Mouse (Mus musculus): ENCODE data around the gene Usp6nl. TPM values are rescaled to one million over a fixed set of nuclear protein-coding genes. Genes with fewer than 3 reads are reported as not detected.
A peak's percentile ranks its signal among the peaks of the same experiment; 100 is the strongest.

The Usp6nl gene
- polyA plus RNA-seq, 1 experiment from 2014 or later = 9.1 TPM

DNA sequence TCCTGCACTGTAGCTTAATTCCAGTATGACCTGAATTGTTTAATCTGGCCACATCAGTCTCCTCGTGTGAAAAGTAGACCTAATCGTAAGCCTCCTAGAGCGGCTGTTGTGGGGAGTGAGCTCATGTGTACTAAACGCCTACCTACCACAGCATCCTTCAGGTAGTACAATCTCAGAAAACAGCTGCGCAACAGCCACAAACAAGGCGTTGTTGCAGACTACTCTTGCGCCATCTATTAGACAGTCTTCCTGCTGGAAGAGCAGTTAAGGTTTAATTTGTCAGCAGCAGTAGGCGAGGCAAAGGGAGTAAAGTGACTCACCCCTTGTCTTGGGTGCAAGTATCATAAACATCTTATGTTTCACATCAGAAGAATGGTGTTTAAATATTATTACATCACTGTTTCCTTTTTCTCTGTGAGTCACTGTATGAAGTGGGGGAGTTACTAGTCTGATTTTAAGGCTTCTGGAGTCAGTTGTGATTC, 57.3 kb downstream of the Usp6nl start:
- no peak for ATAC-seq (ENCODE audit: insufficient read depth, low FRiP score, low read depth)
- H3K4me3 ChIP-seq (replicated peaks) = no peak overlapping the region
- no peak overlapping the region for H3K4me2 ChIP-seq
- H3K27ac ChIP-seq = peak overlapping the region; percentile 77
- H3K9me3 ChIP-seq = no peaks in the 10 kb centered on the region
- peaks cover 27% of the 10 kb centered on the region for H3K4me1 ChIP-seq
- H3K27me3 ChIP-seq (replicated peaks) = no peaks in the 10 kb centered on the region
- H3K36me3 ChIP-seq = no peaks in the 10 kb centered on the region
- no peak overlapping the region for H3K9ac ChIP-seq
- 58% methylated on average over 8 of the region's 8 CpGs for WGBS

DNA sequence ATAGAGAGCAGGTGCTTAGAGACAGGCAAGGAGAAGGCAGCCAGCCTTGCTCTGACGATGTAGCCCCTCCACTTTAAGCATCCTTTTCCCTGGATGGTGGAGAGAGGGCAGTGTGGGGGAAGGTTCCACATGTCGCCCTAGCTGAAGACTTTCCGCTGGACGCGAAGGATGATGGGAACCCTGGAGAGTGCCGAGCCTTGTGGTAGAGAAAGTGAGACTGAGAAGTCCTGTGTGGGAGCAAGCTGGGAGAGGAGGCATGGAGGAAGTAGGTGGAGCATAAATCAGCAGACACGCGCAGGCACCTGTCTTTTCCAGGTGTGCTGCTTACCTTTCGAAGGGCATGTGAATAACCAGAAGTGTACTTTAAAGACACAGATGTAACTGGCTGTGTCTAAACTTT, 57.9 kb downstream of the Usp6nl start:
- peaks cover 24% of the 10 kb centered on the region for H3K4me1 ChIP-seq
- no peaks in the 10 kb centered on the region for H3K27me3 ChIP-seq (replicated peaks)
- H3K9ac ChIP-seq = no peak overlapping the region

DNA sequence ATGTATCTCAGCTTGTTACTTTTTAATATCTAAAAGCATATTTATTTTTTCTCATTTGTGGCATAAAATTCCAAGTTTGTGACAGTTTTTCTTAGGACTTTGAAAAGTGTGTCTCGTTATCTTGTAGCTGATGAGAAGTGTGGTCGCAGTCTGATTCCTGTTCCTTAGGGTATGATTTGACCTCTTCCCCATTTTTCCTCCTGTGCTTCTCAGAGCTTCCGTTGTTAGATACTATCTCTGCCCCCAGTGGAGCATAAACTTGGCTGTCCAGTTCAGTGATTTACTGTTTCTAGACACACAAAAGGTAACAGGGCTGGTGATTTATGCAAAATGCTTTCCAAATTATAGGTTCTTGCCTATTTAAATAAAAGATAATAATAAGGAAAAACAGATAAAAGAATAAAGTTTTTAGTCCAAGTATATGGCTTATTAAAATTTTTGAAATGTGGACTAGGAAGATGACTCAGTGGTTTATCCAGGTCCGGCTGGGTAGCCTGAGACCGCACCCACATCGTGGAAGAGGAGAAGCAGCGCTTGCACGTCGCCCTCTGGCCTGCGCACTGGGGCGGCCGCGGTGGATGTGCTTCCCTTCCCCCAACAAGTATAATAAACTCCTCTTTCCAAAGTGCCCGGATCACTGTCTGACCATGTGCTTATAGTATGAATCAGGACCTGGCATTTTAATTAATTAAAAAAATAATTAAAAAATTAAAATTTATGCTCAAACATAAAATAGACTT, 62.1 kb downstream of the Usp6nl start:
- Histone ChIP-seq H3K9me3 (no peaks in the 10 kb centered on the region), H3K4me3 (replicated peaks) (no peak overlapping the region), H3K27ac (no peak overlapping the region), H3K4me2 (no peak overlapping the region), H3K36me3 (no peaks in the 10 kb centered on the region), H3K27me3 (replicated peaks) (no peaks in the 10 kb centered on the region), H3K4me1 (peaks cover 11% of the 10 kb centered on the region), H3K9ac (no peak overlapping the region)
- WGBS = 73% methylated on average over 14 of the region's 14 CpGs
- ATAC-seq (ENCODE audit: insufficient read depth, low FRiP score, low read depth) = no peak

More for the DNA sequence above, 57.9 kb downstream of the Usp6nl start:
- WGBS = 69% methylated on average over 9 of the region's 9 CpGs
- Histone ChIP-seq H3K36me3 (no peaks in the 10 kb centered on the region), H3K27ac (peak overlapping the region; percentile 77), H3K4me3 (replicated peaks) (no peak overlapping the region), H3K9me3 (no peaks in the 10 kb centered on the region), H3K4me2 (peak overlapping the region; percentile 21; the same call in 1 of the 2 replicates)
- no peak for ATAC-seq (ENCODE audit: insufficient read depth, low FRiP score, low read depth)

GRCm38 (mm10) chr2:6389162-6389561, 66.7 kb downstream of the Usp6nl start:
- H3K4me2 ChIP-seq = no peak overlapping the region
- no peaks in the 10 kb centered on the region for H3K27me3 ChIP-seq (replicated peaks)
- 78% methylated on average over 3 of the region's 3 CpGs for WGBS
- H3K4me3 ChIP-seq (replicated peaks) = no peak overlapping the region
- H3K9ac ChIP-seq = no peak overlapping the region
- no peaks in the 10 kb centered on the region for H3K9me3 ChIP-seq
- no peak overlapping the region for H3K27ac ChIP-seq
- no peaks in the 10 kb centered on the region for H3K36me3 ChIP-seq
- no peak; the same call in 1 of the 2 replicates for ATAC-seq (ENCODE audit: insufficient read depth, low FRiP score, low read depth)
- H3K4me1 ChIP-seq = no peaks in the 10 kb centered on the region

DNA sequence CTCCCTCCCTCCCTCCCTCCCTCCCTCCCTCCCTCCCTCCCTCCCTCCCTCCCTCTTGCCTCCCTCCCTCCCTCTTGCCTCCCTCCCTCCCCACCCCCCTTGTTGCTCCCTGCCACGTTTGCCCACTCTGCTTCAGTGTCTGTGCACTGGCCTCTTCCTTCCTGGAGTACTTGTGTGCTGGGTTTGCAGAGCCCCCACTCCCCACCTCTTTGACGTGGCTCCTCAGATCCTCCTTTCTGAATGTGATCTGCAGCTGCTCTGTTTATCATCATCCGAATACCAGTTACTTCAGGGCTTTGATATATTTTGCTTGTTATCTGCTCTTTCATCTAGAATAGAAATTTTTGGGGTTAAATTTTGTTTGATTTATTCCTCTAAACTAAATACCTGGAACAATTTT, 68.8 kb downstream of the Usp6nl start:
- no peak overlapping the region for H3K4me2 ChIP-seq
- no peak overlapping the region for H3K27ac ChIP-seq
- H3K9ac ChIP-seq = no peak overlapping the region
- WGBS = 32% methylated on average over 2 of the region's 3 CpGs
- no peaks in the 10 kb centered on the region for H3K36me3 ChIP-seq
- H3K4me1 ChIP-seq = peaks cover 2% of the 10 kb centered on the region; the same call in 1 of the 2 replicates
- no peaks in the 10 kb centered on the region for H3K9me3 ChIP-seq
- H3K4me3 ChIP-seq (replicated peaks) = no peak overlapping the region
- ATAC-seq (ENCODE audit: insufficient read depth, low FRiP score, low read depth) = no peak
- H3K27me3 ChIP-seq (replicated peaks) = no peaks in the 10 kb centered on the region

DNA sequence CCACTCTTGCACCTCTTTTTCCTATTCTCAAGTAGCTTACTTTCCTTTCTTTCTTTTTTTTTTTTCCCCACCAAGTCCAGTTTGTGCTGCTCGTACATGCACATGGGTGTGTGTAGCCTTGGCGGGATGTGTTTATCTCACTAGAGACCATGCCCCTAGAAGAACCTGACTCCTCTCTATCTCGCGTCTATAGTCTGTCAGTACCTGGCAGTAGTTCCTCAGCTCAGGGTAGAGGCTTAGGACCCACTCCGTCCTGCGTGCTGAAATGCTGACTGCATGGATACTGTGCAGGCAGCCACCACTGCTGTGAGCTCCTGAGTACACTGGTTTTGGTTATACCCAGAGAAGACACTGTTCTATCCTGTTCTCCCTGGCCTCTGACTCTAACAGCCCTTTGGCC, 69.5 kb downstream of the Usp6nl start:
- no peak overlapping the region for H3K4me3 ChIP-seq (replicated peaks)
- no peaks in the 10 kb centered on the region for H3K9me3 ChIP-seq
- 73% methylated on average over 6 of the region's 6 CpGs for WGBS
- no peaks in the 10 kb centered on the region for H3K36me3 ChIP-seq
- no peak for ATAC-seq (ENCODE audit: insufficient read depth, low FRiP score, low read depth)
- H3K9ac ChIP-seq = no peak overlapping the region
- H3K4me1 ChIP-seq = peaks cover 2% of the 10 kb centered on the region; the same call in 1 of the 2 replicates
- no peak overlapping the region for H3K4me2 ChIP-seq
- no peaks in the 10 kb centered on the region for H3K27me3 ChIP-seq (replicated peaks)
- no peak overlapping the region for H3K27ac ChIP-seq

DNA sequence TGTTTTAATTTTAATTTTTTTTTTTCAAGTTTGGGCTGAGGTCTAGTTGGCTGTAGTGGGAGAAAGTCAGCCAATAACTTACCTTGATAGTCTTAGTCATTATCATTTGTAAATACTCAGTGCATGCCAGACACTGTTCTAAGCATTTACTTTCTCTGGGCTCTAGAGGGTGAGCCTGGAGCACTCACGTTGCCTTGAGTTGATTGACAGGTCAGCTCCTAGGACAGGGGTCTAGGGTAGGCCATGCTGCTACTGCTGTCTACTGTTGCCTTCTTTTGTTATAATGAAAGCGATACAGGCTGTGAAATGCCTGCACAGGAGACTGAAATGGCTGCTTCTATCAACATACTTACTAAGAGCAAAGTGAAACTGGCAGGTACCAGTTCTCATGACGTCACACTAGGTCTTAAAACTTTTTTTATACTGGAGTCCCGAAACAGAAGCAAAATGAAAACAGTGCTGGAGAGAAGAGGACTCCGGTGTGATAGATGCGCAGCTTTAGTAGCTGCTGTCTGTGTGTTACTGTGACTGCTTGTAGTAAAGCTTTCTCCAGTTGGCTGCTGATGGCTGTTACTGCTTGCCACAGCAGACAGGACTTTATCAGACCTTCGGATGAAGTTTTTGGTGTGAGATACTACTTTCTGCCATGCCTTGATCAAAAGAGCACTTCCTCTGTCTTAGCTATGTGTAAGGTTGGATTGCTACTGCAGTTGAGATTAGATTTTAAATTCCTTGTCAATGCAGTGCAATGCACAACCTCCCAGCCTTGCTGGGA, 73.6 kb downstream of the Usp6nl start:
- Histone ChIP-seq H3K36me3 (no peaks in the 10 kb centered on the region), H3K27ac (no peak overlapping the region), H3K4me1 (peaks cover 2% of the 10 kb centered on the region; the same call in 1 of the 2 replicates), H3K9me3 (no peaks in the 10 kb centered on the region), H3K4me2 (no peak overlapping the region), H3K9ac (no peak overlapping the region), H3K27me3 (replicated peaks) (no peaks in the 10 kb centered on the region), H3K4me3 (replicated peaks) (no peak overlapping the region)
- ATAC-seq (ENCODE audit: insufficient read depth, low FRiP score, low read depth) = peak; percentile 22; the same call in 1 of the 2 replicates
- 70% methylated on average over 7 of the region's 7 CpGs for WGBS

DNA sequence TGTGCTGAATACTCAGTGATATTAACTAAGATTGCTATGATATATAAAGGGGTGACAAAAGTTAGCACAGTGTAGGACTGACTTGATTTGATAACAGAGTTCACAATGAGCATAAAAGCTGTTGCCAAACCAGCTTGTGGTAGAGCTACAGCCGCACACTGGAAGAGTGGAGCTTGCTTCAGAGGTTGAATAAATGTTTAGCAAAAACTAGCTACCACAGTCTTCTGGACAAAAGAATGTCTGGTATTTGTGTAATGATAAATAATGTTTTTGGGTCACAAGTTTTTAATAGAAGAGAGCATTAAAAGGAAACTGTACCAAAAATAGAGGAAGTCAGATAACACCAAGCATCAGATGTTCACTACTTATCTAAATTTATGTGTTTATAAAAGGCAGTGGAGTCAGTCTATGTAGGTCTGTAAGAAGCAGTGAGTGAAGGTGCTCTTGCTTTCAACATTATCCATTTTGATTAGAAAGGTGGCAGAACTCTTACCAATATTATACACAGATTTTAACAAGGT, 74.2 kb downstream of the Usp6nl start:
- no peaks in the 10 kb centered on the region for H3K9me3 ChIP-seq
- no peak overlapping the region for H3K9ac ChIP-seq
- ATAC-seq (ENCODE audit: insufficient read depth, low FRiP score, low read depth) = no peak
- 51% methylated on average over 1 of the region's 1 CpGs for WGBS
- no peaks in the 10 kb centered on the region for H3K36me3 ChIP-seq
- no peak overlapping the region for H3K4me3 ChIP-seq (replicated peaks)
- H3K4me2 ChIP-seq = no peak overlapping the region
- H3K27ac ChIP-seq = no peak overlapping the region
- H3K4me1 ChIP-seq = peaks cover 2% of the 10 kb centered on the region; the same call in 1 of the 2 replicates
- no peaks in the 10 kb centered on the region for H3K27me3 ChIP-seq (replicated peaks)

GRCm38 (mm10) chr2:6397166-6397565, 74.7 kb downstream of the Usp6nl start:
- no peak overlapping the region for H3K9ac ChIP-seq
- no peak overlapping the region for H3K27ac ChIP-seq
- H3K4me3 ChIP-seq (replicated peaks) = no peak overlapping the region
- H3K36me3 ChIP-seq = no peaks in the 10 kb centered on the region
- no peaks in the 10 kb centered on the region for H3K27me3 ChIP-seq (replicated peaks)
- no peaks in the 10 kb centered on the region for H3K9me3 ChIP-seq
- WGBS = 52% methylated on average over 3 of the region's 3 CpGs
- ATAC-seq (ENCODE audit: insufficient read depth, low FRiP score, low read depth) = no peak
- H3K4me1 ChIP-seq = peaks cover 2% of the 10 kb centered on the region; the same call in 1 of the 2 replicates
- no peak overlapping the region for H3K4me2 ChIP-seq

DNA sequence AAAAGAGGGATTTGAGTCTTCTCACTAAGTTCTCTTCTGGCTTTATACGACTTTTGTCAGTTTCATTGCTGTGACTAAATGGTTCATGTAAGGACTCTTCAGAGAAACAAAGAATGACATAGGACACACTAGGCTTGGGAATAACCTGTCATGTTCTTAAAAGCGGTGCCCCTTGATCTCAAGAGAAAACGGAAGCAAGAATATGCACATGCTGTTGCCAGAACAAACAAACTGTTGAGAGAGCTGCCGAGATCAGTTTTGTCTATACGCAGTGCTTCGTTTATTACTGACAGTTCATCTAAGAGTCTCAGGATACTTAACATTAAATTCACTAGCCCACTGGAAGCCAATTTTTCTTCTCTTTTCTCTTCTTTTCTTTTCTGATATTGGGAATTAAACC, 76.4 kb downstream of the Usp6nl start:
- 66% methylated on average over 6 of the region's 6 CpGs for WGBS
- Histone ChIP-seq H3K36me3 (no peaks in the 10 kb centered on the region), H3K27ac (no peak overlapping the region), H3K9ac (no peak overlapping the region), H3K4me1 (peaks cover 6% of the 10 kb centered on the region; the same call in 1 of the 2 replicates), H3K9me3 (no peaks in the 10 kb centered on the region), H3K4me2 (no peak overlapping the region), H3K4me3 (replicated peaks) (no peak overlapping the region), H3K27me3 (replicated peaks) (no peaks in the 10 kb centered on the region)
- no peak for ATAC-seq (ENCODE audit: insufficient read depth, low FRiP score, low read depth)

GRCm38 (mm10) chr2:6401039-6401438, 78.6 kb downstream of the Usp6nl start:
- Histone ChIP-seq H3K9ac (no peak overlapping the region), H3K9me3 (no peaks in the 10 kb centered on the region), H3K27me3 (replicated peaks) (no peaks in the 10 kb centered on the region), H3K36me3 (no peaks in the 10 kb centered on the region), H3K4me1 (0 out of 2 replicates have a peak, but pooled peaks cover 5% of the 10 kb centered on the region), H3K27ac (no peak overlapping the region), H3K4me2 (no peak overlapping the region), H3K4me3 (replicated peaks) (no peak overlapping the region)
- no peak for ATAC-seq (ENCODE audit: insufficient read depth, low FRiP score, low read depth)
- WGBS = 83% methylated on average over 10 of the region's 10 CpGs

GRCm38 (mm10) chr2:6403375-6403774, 80.9 kb downstream of the Usp6nl start:
- Histone ChIP-seq H3K27me3 (replicated peaks) (no peaks in the 10 kb centered on the region), H3K4me2 (no peak overlapping the region), H3K36me3 (no peaks in the 10 kb centered on the region), H3K4me1 (0 out of 2 replicates have a peak, but pooled peaks cover 5% of the 10 kb centered on the region), H3K9ac (no peak overlapping the region), H3K27ac (no peak overlapping the region), H3K4me3 (replicated peaks) (no peak overlapping the region), H3K9me3 (no peaks in the 10 kb centered on the region)
- 20% methylated on average over 11 of the region's 11 CpGs for WGBS
- ATAC-seq (ENCODE audit: insufficient read depth, low FRiP score, low read depth) = peak; percentile 74

Data from stomach, embryonic 15.5 days (tissue).